Mouse (Mus musculus): ENCODE measurements around the gene Ank.

DNA sequence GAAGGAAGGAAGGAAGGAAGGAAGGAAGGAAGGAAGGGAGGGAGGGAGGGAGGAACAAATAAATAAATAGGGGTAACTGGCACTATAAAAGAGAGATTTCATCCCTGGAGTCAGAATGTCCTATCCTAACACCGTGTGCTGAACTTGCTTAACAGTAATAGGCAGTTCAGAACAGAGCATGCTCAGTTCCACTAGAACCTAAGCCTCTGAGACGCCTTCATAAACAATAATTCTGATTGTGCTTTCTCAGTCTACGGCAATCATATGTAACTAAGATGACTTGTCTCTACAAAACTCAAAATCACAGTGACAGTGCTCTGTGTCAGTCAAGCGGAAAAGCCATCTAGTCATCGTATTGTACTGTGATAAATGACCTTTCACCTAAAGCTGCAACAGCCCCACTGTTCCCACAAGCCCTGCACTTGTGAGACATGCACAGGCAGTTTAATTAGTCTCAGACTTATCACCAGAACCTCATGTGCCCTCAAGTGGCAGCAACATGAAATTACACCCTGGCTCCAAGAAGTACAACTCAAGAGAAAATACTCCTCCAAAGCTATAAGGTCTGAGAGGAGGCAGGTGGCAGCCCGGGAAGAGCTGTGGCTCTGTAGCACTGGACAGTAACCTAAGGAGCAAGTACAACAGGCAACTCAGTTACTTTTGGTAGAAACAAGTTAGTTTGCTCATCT is 146.2 kb downstream of the Ank start:
- TF ChIP-seq CTCF (IDR thresholded peaks at IDR 0.05; ENCODE audit: borderline replicate concordance, control insufficient read depth, extremely low read depth, insufficient read depth, low read length, poor library complexity) (no peak), POLR2A (IDR thresholded peaks at IDR 0.05; ENCODE audit: control insufficient read depth, extremely low read depth, insufficient read depth, low read length, poor library complexity) (no peak)
